Mouse (Mus musculus) CH12.LX (cell line): ENCODE data around the gene Uck1.

Experiments
- CHD1 ChIP-seq: IDR thresholded peaks from 2 replicates; pipeline ENCODE4 v1.6.1; 2012; ENCODE audit warnings: low read depth, low read length, improper control_type of control experiment, inconsistent platforms
- CTCF ChIP-seq, 2 experiments: IDR thresholded peaks in 1 of 2; conservative IDR thresholded peaks in 1 of 2; 2 replicates each; pipeline ENCODE4 v1.5.1; 2011 to 2012; ENCODE audit warnings: low read depth in 2 of 2, low read length in 2 of 2, improper control_type of control experiment in 1 of 2, inconsistent platforms in 1 of 2, mild to moderate bottlenecking in 1 of 2, moderate library complexity in 1 of 2
- MAFK ChIP-seq: IDR thresholded peaks from 2 replicates; pipeline ENCODE4 v1.6.1; 2011; ENCODE audit warnings: low read length, improper control_type of control experiment; ENCODE audit not compliant: insufficient replicate concordance
- POLR2AphosphoS2 ChIP-seq: IDR thresholded peaks from 2 replicates; pipeline ENCODE4 v1.6.1; 2011; ENCODE audit warnings: low read depth, low read length, improper control_type of control experiment

GRCm38 (mm10) chr2:32259657-32260417 lies at the start of gene Uck1:
- TF ChIP-seq POLR2AphosphoS2 (no peak; the same call in 1 of the 2 replicates), CHD1 (no peak), CTCF (conservative IDR thresholded peaks at IDR 0.05 in 1 of 2, IDR thresholded peaks at IDR 0.05 in 1 of 2; ENCODE audit: low read depth in 2 of 2, low read length in 2 of 2) (no peak), MAFK (no peak)
